Mouse (Mus musculus) forebrain, embryonic 11.5 days (tissue): ENCODE results near the gene Pitpnm1. TPM values are rescaled to one million over a fixed set of nuclear protein-coding genes. Genes with fewer than 3 reads are reported as not detected.
"Not testable (repeated sequence)": the region's sequence is repeated elsewhere in the genome, so short reads cannot be mapped to it uniquely, and the experiment has no call there.

ENCODE experiments used
- ATAC-seq: fragments of 200-750 bp; cut with Nextera tagmentation; replicated peaks from 2 replicates; pipeline ENCODE4 v1.8.0; 2017; ENCODE audit warnings: moderate TSS enrichment; ENCODE audit not compliant: low FRiP score
- DNase-seq: peaks from one replicate; pipeline ENCODE4 v3.0.0-alpha.2; 2017; ENCODE audit warnings: low spot score
- H3K27ac ChIP-seq: fragments of 300-500 bp; sonication (generic); 2 replicates; pipeline ENCODE4 v1.5.1; 2014; ENCODE audit warnings: low read depth, low read length
- H3K27me3 ChIP-seq: fragments of 300-500 bp; sonication (generic); 2 replicates; pipeline ENCODE4 v1.6.1; 2014; ENCODE audit warnings: mild to moderate bottlenecking, low read length, mixed read lengths; ENCODE audit not compliant: control insufficient read depth, insufficient read depth
- H3K36me3 ChIP-seq: fragments of 300-500 bp; sonication (generic); 2 replicates; pipeline ENCODE4 v1.6.1; 2014; ENCODE audit warnings: mild to moderate bottlenecking, low read length, moderate library complexity, mixed read lengths; ENCODE audit not compliant: control insufficient read depth, insufficient read depth
- H3K4me1 ChIP-seq: fragments of 300-500 bp; sonication (generic); replicated peaks from 2 replicates; pipeline ENCODE4 v1.6.1; 2014; ENCODE audit warnings: low read length, mixed read lengths; ENCODE audit not compliant: control insufficient read depth, insufficient read depth
- H3K4me2 ChIP-seq: fragments of 300-500 bp; sonication (generic); 2 replicates; pipeline ENCODE4 v1.6.1; 2014; ENCODE audit warnings: low read depth, mild to moderate bottlenecking, low read length, moderate library complexity, mixed read lengths; ENCODE audit not compliant: severe bottlenecking
- H3K4me3 ChIP-seq: fragments of 300-500 bp; sonication (generic); 2 replicates; pipeline ENCODE4 v1.5.1; 2014; ENCODE audit warnings: low read depth, low read length
- H3K9ac ChIP-seq: fragments of 300-500 bp; sonication (generic); 2 replicates; pipeline ENCODE4 v1.6.1; 2014; ENCODE audit warnings: low read length
- H3K9me3 ChIP-seq: fragments of 300-500 bp; sonication (generic); 2 replicates; pipeline ENCODE4 v1.6.1; 2016; ENCODE audit warnings: low read length, mixed read lengths; ENCODE audit not compliant: control insufficient read depth
- WGBS: fragments of 180-500 bp; shearing (Covaris S2); extraction: QIAGEN DNeasy Blood & Tissue Kit; methylation state at CpG from one replicate; pipeline ENCODE4 v1.1.7; 2014; 5-methylcytosine and 5-hydroxymethylcytosine counted together
- polyA plus RNA-seq: library from polyadenylated mRNA; unstranded; fragments of >200 nt; fragmentation: Nextera tagmentation; extraction: Ambion mirVana; gene quantifications from 2 replicates; pipeline ENCODE4 v1.2.1, GENCODE M21; 2014

The Pitpnm1 gene
- polyA plus RNA-seq, 1 experiment from 2014 or later: 18.0 TPM

DNA sequence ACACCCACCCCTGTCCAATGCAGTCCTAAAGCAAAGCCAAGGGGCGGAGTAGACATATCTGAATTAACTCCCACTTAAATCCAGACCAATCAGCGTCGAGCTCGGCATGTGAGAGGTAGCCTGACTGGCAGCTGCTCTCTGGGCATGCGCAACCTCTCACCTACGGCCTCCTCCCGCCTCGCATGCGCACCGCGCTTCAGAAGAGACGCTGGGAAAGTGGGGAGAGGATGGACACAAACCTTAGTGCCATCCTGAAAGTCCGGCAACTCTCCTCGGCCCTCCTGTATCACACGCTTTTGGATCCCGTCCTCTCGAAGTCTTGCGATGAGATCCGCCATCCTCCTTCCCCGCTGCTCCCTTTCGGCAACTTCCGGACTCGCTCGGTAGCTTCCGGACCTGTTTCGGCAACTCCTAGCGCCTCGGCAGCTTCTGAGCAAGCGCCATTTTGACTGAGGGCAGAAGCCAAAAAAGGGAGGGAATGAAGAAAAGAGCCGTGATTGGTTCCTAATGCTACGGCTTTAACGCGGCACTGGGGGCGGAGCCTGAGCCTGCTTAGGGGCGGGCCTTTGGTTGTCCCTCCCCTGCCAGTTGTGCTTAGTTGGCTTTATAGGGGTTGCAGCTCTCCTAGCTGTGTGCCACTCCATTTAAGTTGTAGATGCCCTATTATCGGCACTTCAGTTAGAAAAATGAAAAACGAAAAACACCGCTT, 21.5 kb downstream of the Pitpnm1 start:
- peak; percentile 83 for ATAC-seq
- WGBS: 5% methylated on average over 38 of the region's 38 CpGs

DNA sequence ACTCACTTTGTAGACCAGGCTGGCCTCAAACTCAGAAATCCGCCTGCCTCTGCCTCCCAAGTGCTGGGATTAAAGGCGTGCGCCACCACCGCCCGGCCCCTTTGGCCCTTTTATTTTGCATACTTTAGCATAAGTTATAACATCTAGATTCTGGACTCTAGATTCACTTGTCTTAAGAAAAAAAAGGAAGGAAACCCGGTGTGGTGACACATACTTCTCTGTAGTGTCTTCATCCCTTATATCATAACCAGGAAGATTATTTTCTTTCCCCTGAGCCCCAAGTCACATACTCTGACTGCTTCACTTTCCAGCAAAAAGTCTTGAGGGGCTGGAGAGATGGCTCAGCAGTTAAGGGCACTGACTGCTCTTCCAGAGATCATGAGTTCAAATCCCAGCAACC, 22.1 kb downstream of the Pitpnm1 start:
- H3K27ac ChIP-seq, H3K27me3 ChIP-seq, H3K36me3 ChIP-seq, H3K4me3 ChIP-seq, ATAC-seq, H3K9me3 ChIP-seq, DNase-seq, H3K9ac ChIP-seq, H3K4me1 ChIP-seq: not testable (repeated sequence)
- WGBS: 56% methylated on average over 6 of the region's 6 CpGs
- H3K4me2 ChIP-seq: 0 out of 2 replicates have a peak overlapping the region, but pooled peaks have one; percentile 11

More for the DNA sequence above, 21.5 kb downstream of the Pitpnm1 start:
- Histone ChIP-seq H3K9me3 (no peaks in the 10 kb centered on the region), H3K36me3 (no peaks in the 10 kb centered on the region; the same call in 1 of the 2 replicates), H3K9ac (peak overlapping the region; percentile 64), H3K27ac (peak overlapping the region; percentile 69), H3K27me3 (no peaks in the 10 kb centered on the region), H3K4me2 (peak overlapping the region; percentile 60), H3K4me1 (peaks cover 3% of the 10 kb centered on the region; the same call in 1 of the 2 replicates), H3K4me3 (peak overlapping the region; percentile 39)
- DNase-seq: peak; percentile 96

DNA sequence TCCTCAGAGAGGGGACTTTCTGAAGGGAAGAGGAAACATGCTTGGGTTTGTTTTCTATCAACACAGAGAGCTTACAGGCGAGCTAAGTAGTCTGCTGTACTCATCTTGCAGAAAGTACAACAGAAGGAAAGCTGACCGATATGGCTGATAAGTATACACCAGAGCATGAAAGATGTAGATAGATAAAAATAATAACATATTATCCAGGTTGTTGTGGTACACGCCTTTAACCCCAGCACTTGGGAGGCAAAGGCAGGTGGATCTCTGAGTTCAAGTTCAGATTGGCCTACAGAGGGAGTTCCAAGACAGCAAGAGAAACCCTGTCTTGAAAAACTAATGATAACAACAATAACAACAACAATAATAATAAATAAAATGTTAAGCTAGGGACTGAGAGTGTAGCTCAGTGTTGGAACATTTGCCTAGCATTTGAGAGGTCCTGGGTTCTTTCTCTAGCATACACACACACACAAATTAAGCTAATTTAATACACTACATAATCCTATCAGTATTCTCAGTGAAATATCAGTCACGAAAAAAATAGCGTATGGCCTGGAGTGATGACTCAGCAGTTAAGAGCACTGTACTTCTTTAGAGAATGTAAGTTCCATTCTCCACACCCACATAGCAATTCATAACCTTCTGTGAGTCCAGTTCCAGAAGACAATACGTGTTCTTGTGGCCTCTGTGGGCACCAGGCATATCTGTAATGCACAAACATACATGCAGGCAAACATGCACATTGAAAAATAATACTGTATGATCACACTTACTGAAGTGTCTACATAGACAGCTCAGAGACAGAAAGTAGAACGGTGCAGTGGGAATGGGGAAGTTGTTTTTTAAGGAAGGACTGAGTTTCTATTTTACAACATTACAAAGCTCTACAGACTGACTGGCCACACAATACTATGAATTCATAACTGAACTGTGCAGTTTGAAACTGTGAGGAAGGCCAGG, 22.9 kb downstream of the Pitpnm1 start:
- Histone ChIP-seq H3K9me3 (no peaks in the 10 kb centered on the region), H3K27ac (no peak overlapping the region), H3K4me2 (no peak overlapping the region), H3K4me1 (peaks cover 10% of the 10 kb centered on the region), H3K4me3 (no peak overlapping the region), H3K36me3 (no peaks in the 10 kb centered on the region; the same call in 1 of the 2 replicates), H3K9ac (no peak overlapping the region), H3K27me3 (no peaks in the 10 kb centered on the region)
- ATAC-seq (no peak), DNase-seq (no peak)
- WGBS: 83% methylated on average over 7 of the region's 7 CpGs

DNA sequence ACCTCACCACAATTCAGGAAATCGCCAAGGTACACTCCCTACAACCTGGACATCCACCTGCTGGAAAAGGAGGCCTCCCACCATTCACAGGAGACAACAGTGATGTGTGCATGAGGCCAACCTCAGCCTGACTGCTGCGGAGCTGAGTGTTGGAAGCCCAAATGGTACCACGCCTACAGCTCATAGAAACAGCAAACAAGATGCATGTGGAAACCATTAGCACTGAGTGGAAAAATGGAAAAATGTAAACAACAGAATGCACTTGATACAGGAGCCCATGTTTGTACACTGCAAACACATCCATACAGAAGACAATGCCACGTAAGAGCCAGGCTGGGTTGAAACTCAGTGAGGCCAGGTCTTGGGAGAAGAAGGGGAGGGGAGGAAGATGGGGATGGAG, 24.6 kb downstream of the Pitpnm1 start:
- no peak overlapping the region for H3K9ac ChIP-seq
- no peaks in the 10 kb centered on the region; the same call in 1 of the 2 replicates for H3K36me3 ChIP-seq
- DNase-seq (no peak), ATAC-seq (no peak)
- H3K4me2 ChIP-seq: no peak overlapping the region
- H3K27me3 ChIP-seq: no peaks in the 10 kb centered on the region
- peaks cover 10% of the 10 kb centered on the region for H3K4me1 ChIP-seq
- H3K4me3 ChIP-seq: no peak overlapping the region
- WGBS: 87% methylated on average over 4 of the region's 4 CpGs
- H3K27ac ChIP-seq: no peak overlapping the region
- H3K9me3 ChIP-seq: no peaks in the 10 kb centered on the region

DNA sequence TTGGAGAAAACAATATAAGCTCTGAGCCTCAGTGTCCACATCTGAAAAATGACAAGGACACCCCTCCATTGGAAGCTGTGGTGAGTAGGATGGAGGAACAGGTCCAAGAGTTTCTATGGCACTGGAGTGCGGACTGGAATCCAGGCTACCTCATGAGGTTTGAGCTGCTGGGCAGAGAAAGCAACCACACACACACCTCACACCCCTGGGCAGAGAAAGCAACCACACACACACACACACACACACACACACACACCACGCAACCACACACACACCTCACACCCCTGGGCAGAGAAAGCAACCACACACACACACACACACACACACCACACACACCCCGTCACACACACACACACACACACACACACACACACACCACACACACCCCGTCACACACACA, 25.5 kb downstream of the Pitpnm1 start:
- WGBS: 23% methylated on average over 4 of the region's 4 CpGs
- Histone ChIP-seq H3K4me2 (peak overlapping the region; percentile 45), H3K4me3 (peak overlapping the region; percentile 77), H3K4me1 (peaks cover 10% of the 10 kb centered on the region), H3K9ac (peak overlapping the region; percentile 39; the same call in 1 of the 2 replicates)
- not testable (repeated sequence) for DNase-seq, H3K9me3 ChIP-seq, H3K27me3 ChIP-seq, H3K27ac ChIP-seq, H3K36me3 ChIP-seq
- peak; percentile 40; the same call in 1 of the 2 replicates for ATAC-seq

DNA sequence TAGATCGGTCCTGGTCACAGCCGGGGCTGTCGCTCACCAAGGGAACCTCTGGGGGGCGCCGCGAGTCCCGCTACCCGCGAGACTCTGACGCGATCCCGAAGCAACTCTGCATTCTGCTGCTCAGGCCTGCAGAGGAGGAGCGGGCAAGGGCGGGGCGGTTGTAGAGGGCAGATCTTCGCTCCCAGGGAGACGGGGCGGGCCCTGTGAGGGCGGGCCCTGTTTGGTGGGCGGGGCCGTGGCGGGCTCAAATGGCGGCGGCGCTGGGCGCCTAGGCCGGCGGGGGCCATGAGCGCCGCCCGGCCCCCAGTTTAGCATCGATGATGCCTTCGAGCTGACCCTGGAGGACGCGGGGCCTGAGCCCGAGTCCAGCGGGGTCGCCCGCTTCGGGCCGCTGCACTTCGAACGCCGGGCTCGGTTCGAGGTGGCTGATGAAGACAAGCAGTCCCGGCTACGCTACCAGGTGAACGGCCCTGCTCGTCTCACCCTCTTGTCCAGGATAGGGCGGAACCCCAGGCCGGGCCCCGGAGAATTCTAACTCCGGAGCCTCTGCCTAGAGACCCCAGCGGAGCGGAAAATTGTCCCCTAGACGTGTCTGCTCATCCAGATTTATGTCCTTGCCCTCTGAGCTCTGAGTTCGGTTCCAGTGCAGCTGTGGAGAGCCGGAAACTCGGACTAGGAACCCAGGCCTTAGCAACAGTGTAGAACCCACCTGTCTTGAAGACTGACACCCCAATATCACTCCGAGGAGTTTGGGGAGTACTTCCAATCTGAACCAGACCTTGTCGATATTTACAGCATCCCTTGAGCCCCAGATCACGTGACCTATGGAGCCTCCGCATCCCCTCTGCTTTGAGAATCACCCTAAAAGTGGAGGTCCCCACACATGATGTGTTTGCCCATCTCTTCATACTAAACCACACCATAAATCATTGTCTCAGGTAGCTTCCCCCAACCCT, 26.2 kb downstream of the Pitpnm1 start, which contains the start of gene Aip:
Aip (minus strand) TSS at position 118 of the 956 bp plus-strand sequence.
- peak; percentile 99 for DNase-seq
- Histone ChIP-seq H3K4me2 (peak within 1 kb of the TSS; percentile 73), H3K9me3 (no peaks in the 10 kb centered on the region), H3K27me3 (no peaks in the 10 kb centered on the region), H3K36me3 (no peaks in the 10 kb centered on the region; the same call in 1 of the 2 replicates), H3K4me1 (peaks cover 9% of the 10 kb centered on the region), H3K9ac (peak within 1 kb of the TSS; percentile 71), H3K27ac (no peak within 1 kb of the TSS), H3K4me3 (peak within 1 kb of the TSS; percentile 77)
- ATAC-seq: peak; percentile 93
- 1% methylated on average over 64 of the region's 64 CpGs for WGBS

DNA sequence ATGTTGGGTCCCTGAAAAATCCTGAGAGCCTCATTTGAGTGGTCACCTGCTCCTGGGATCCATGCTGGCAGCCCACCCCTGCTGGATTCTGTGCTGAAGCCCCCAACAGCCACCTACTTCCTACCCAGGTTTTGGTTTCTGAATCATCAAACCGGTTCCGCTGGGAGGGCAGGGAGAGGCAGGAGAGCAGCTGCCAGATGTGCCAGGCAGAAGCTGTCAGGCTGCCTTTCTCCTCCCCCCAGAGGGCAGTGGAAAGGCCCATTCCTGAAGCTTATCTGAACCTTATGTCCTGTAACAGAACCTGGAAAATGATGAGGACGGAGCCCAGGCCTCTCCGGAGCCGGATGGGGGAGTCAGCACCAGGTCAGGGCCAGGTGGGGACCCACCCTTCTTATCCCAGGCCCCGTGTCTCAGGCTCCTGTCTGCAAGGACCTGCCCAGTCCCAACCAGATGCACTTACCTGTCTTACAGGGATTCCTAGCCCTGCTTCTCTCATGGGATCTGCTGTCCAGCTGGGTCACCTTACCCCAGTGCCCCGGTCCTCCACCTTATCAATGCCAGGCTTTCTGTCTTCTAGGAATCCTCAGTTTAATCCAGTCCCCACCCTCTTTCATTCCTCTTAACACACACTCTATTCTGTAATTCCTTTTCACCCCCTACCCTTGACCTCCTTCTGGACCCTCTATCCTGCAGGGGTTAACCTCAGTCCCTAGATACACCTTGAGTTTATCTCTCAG, 27.1 kb downstream of the Pitpnm1 start:
- no peak for ATAC-seq
- Histone ChIP-seq H3K36me3 (no peaks in the 10 kb centered on the region; the same call in 1 of the 2 replicates), H3K27ac (no peak overlapping the region), H3K9ac (peak overlapping the region; percentile 71), H3K4me2 (peak overlapping the region; percentile 73), H3K9me3 (no peaks in the 10 kb centered on the region), H3K4me1 (peaks cover 9% of the 10 kb centered on the region), H3K27me3 (no peaks in the 10 kb centered on the region), H3K4me3 (peak overlapping the region; percentile 77)
- WGBS: 70% methylated on average over 7 of the region's 7 CpGs
- no peak for DNase-seq
